Mouse (Mus musculus) cerebellum, adult 2 months (tissue): Measurements from ENCODE around the gene Pcnx3. TPM values are rescaled to one million over a fixed set of nuclear protein-coding genes. Genes with fewer than 3 reads are reported as not detected.

ENCODE experiments used
- DNase-seq, 2 experiments: peaks; one replicate each; pipeline ENCODE4 v3.0.0; 2021
- H3K27ac ChIP-seq: fragments of 200-500 bp; 2 replicates; pipeline ENCODE4 v1.5.1; 2012; ENCODE audit warnings: low read length, control low read depth, inconsistent platforms; ENCODE audit not compliant: insufficient read depth
- H3K27me3 ChIP-seq: fragments of 200-500 bp; 2 replicates; pipeline ENCODE4 v1.6.1; 2012; ENCODE audit warnings: inconsistent platforms, mild to moderate bottlenecking, low read length, moderate library complexity; ENCODE audit not compliant: control insufficient read depth, insufficient read depth
- H3K4me1 ChIP-seq: fragments of 200-500 bp; 2 replicates; pipeline ENCODE4 v1.6.1; 2011; ENCODE audit warnings: low read length; ENCODE audit not compliant: control insufficient read depth, insufficient read depth
- H3K4me3 ChIP-seq: fragments of 200-500 bp; replicated peaks from 2 replicates; pipeline ENCODE3; 2011; ENCODE audit warnings: mild to moderate bottlenecking, low read depth, low read length, control low read depth; ENCODE audit not compliant: insufficient read depth
- CTCF ChIP-seq: fragments of 200-500 bp; IDR thresholded peaks from 2 replicates; pipeline ENCODE4 v1.5.1; 2011; ENCODE audit warnings: low read depth, mild to moderate bottlenecking, control low read depth, low read length, moderate library complexity, borderline replicate concordance; ENCODE audit not compliant: insufficient read depth
- POLR2A ChIP-seq: fragments of 200-500 bp; IDR thresholded peaks from 2 replicates; pipeline ENCODE4 v1.6.1; 2011; ENCODE audit warnings: low read length, control low read depth, borderline replicate concordance; ENCODE audit not compliant: insufficient read depth
- WGBS: fragments of 180-500 bp; shearing (Covaris S2); methylation state at CpG from one replicate; pipeline ENCODE4 v1.1.7; 2018; 5-methylcytosine and 5-hydroxymethylcytosine counted together
- polyA plus RNA-seq: library from polyadenylated mRNA; depleted of rRNA; stranded (reverse); fragments of >200 nt; gene quantifications from 2 replicates; pipeline ENCODE4 v1.2.3, GENCODE M21; 2012

Gene Pcnx3
- polyA plus RNA-seq, 1 experiment: 65.1 TPM

DNA sequence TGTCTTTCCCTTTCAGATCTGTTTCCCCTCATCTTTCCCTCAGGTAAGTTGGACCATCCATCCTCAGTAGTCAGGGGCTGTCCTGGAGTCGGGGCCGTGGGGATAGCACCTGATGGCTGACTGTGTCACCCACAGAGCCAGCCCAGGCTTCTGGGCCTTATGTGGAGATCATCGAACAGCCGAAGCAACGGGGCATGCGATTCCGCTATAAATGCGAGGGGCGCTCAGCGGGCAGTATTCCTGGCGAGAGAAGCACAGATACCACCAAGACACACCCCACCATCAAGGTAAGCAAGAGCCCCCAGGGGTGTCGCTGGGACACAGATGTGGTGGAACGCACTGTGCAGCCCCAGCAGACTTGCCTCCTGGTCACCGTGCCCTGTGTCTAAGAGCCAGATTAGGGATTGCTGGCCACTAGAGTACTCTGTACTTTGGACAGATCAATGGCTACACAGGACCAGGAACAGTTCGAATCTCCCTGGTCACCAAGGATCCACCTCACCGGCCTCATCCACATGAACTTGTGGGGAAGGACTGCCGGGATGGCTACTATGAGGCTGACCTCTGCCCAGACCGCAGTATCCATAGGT, 50.2 kb downstream of the Pcnx3 start:
- DNase-seq: peak in 1 of 2 experiments; percentile 33
- no peak overlapping the region for H3K27ac ChIP-seq
- H3K4me1 ChIP-seq: peaks cover 18% of the 10 kb centered on the region
- WGBS: 75% methylated on average over 18 of the region's 18 CpGs
- H3K27me3 ChIP-seq: no peaks in the 10 kb centered on the region
- H3K4me3 ChIP-seq: peak overlapping the region; percentile 81
- TF ChIP-seq POLR2A (no peak), CTCF (no peak)

DNA sequence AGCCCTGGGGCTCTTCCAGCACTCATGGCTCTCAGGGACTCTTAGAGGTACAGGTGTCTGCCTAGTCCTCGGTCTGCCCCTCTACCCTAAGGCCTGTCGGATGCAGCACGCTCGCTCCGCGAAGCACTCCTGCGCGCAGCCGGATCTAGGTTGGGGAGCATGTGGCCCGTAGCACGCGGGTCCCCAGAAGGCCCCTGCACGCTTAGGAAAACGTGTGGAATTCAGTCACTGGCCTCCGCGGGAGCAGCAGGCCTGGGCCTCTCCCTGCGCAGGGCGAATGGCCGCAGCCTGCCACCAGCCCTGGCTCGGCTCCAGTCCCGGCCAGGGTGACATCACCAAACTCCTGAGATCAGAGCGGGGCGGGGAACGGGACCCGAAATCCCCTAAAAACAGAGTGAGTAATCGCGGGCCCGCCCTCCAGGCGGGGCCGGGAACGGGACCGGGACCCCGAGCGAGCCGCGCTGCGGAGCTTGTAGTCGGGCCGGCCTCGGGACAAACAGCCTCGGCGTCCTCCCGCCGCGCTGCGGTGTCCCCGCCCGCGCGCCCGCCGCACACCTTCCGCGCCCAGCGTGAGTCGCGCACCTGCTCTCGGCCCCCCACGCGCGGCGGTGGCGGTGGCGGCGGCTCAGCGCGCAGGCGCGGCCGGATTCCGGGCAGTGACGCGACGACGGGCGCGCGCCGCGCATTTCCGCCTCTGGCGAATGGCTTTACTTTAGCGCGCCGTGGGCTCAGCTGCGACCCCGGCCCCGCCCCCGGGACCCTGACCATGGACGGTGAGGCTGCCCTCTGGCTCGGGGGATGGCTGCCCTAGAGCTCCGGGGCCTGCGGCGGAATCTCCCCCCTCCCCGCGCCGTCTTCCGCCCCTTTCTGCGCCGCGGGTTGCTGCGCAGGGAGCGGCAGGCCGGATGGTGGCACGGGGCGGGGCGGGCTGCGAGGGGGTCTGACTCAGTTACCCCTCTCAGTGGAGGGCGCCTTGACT, 51.4 kb downstream of the Pcnx3 start, which contains the start of gene Rela:
Rela (plus strand) TSS at position 415 of the 979 bp plus-strand sequence.
- H3K4me1 ChIP-seq: peaks cover 18% of the 10 kb centered on the region
- no peaks in the 10 kb centered on the region for H3K27me3 ChIP-seq
- H3K4me3 ChIP-seq: peak within 1 kb of the TSS; percentile 81
- peak within 1 kb of the TSS; percentile 98 for H3K27ac ChIP-seq
- TF ChIP-seq POLR2A (peak; percentile 80), CTCF (no peak)
- WGBS: under 1% methylated on average over 105 of the region's 109 CpGs
- DNase-seq: peak; percentile 96 to 97

GRCm38 (mm10) chr19:5636571-5637041, 52.1 kb downstream of the Pcnx3 start:
- DNase-seq: no peak
- Histone ChIP-seq H3K27ac (peak overlapping the region; percentile 98), H3K4me3 (peak overlapping the region; percentile 81), H3K4me1 (peaks cover 18% of the 10 kb centered on the region), H3K27me3 (no peaks in the 10 kb centered on the region)
- WGBS: 25% methylated on average over 12 of the region's 12 CpGs
- TF ChIP-seq POLR2A (no peak), CTCF (no peak)

DNA sequence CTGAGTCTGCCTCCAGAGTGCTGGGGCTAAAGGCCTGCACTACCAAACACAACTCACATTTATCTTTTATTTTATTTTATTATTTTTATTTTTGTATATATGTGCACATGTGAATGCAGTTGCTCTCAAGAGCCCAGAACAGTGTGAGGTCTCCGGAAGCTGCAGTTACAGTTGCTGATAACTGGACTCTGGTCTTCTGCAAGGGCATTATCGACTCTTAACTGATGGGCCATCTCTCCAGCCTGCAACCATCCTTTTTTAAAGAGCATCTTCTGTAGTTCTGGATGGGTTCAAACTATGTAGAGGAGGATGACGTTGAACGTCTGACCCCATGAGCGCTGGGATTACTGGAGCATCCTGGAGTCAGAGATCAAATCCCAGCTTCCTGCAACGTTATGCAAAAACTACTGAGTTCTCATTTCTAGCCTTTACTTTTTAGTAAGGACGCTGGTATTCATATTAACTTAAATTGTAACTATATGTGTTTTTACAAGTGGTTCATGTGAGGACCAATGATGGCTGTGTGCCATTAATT, 52.6 kb downstream of the Pcnx3 start:
- H3K4me3 ChIP-seq: no peak overlapping the region
- WGBS: 78% methylated on average over 7 of the region's 7 CpGs
- peaks cover 18% of the 10 kb centered on the region for H3K4me1 ChIP-seq
- no peaks in the 10 kb centered on the region for H3K27me3 ChIP-seq
- no peak for TF ChIP-seq CTCF
- TF ChIP-seq POLR2A: no peak
- H3K27ac ChIP-seq: peak overlapping the region; percentile 98; the same call in 1 of the 2 replicates
- DNase-seq: no peak

DNA sequence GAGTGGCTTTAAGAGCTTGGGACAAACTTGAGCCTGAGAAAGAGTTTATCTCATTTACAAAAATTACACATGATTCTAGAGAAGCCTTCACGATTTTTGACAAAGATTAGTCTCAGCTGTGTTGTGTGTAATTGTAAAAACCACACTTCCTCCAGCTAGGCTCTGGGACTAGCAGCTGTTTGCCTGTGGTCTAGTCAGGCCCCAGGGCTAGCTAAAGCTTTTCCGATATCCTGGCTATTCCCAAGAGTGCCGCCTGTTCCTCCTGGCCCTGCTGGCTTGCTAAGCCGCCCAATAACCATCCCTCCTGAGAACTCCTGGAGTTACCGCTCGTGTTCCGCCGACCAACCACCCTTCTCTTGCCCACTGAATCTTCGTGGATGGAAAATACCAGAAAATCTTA, 56.6 kb downstream of the Pcnx3 start:
- 82% methylated on average over 9 of the region's 9 CpGs for WGBS
- H3K4me1 ChIP-seq: peaks cover 6% of the 10 kb centered on the region
- no peak for DNase-seq
- no peak overlapping the region for H3K4me3 ChIP-seq
- TF ChIP-seq CTCF: no peak
- TF ChIP-seq POLR2A: no peak
- H3K27me3 ChIP-seq: no peaks in the 10 kb centered on the region
- no peak overlapping the region for H3K27ac ChIP-seq

- H3K4me1 ChIP-seq: no peaks in the 10 kb centered on the region
- no peaks in the 10 kb centered on the region for H3K27me3 ChIP-seq
- TF ChIP-seq POLR2A (no peak), CTCF (no peak)
- no peak overlapping the region for H3K4me3 ChIP-seq
- DNase-seq: no peak
- no peak overlapping the region for H3K27ac ChIP-seq
These were observed 58.8 kb downstream of the Pcnx3 start for GRCm38 (mm10) chr19:5629907-5630306.

- no peak for TF ChIP-seq POLR2A
- no peak for TF ChIP-seq CTCF
- Histone ChIP-seq H3K4me3 (no peak overlapping the region), H3K27me3 (no peaks in the 10 kb centered on the region), H3K4me1 (no peaks in the 10 kb centered on the region), H3K27ac (no peak overlapping the region)
- DNase-seq: no peak
- WGBS: 84% methylated on average over 8 of the region's 8 CpGs
These were observed 63.4 kb downstream of the Pcnx3 start for GRCm38 (mm10) chr19:5625311-5625710.

DNA sequence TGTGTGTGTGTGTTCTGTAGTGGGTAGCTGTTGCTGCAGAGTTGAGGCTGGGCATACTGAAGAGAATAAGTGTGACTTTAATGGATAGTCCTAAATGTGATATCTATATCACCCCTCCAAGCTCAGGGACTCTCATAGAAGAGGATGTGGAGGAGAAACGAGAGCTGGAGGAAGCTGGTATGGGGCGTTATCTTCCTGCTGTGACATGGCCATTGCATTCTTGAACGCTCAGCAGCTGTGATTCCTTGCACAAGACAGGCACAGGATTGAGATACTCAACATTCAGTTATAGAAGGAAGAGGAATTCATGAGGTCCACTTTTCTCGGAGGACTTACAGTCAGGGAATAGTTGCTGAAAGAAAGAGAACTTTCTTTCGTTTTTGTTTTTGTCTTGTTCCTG, 66.8 kb downstream of the Pcnx3 start:
- Histone ChIP-seq H3K4me3 (no peak overlapping the region), H3K4me1 (no peaks in the 10 kb centered on the region), H3K27ac (no peak overlapping the region), H3K27me3 (no peaks in the 10 kb centered on the region)
- 71% methylated on average over 5 of the region's 5 CpGs for WGBS
- no peak for DNase-seq
- TF ChIP-seq POLR2A (no peak), CTCF (no peak)
